26 mouse cellular contexts compared by ENCODE assay signal in the genomic region with DNA sequence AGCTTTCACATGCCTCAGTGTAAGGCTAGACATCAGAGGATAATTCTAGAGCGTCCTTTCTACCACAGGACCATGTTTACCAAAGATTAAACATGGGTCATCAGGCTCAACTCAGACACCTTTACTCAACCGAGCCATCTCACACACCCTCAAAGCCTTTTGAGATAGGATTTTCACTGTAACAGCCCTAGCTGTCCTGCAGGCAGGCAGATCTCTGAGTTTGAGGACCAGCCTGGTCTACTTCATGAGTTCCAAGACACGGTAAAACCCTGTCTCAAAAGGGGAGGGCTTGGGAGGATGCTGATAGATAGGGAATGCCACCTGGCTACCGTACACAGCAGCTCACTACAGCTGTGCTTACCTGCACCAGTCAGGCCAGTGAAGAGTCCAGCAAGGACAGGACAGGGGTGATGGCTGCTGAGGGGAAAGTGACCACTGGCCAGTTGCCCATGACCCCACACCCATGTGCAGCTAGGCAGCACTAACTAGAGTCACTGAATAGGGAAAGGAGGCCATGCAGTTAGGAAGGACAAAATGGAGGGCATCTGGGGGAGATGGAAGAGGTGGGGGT. TPM values are rescaled to one million over a fixed set of nuclear protein-coding genes. Genes with fewer than 3 reads are reported as not detected.
DNase-seq lines count a peak whose midpoint lies in the region; ATAC-seq and TF ChIP-seq lines count a peak whose summit lies in the region.
"Had no signal": no experiment of that assay in that cellular context is flagged by ENCODE, and none has a peak within 500 bp of the region (broad histone marks: within the 10 kb centered on the region; RNA-seq: fewer than 3 reads in every experiment).

No protein-coding gene starts in this region.

- H3K4me3 ChIP-seq in kidney, embryonic 15.5 days (replicated peaks): no peak overlapping the region
- no peak overlapping the region for H3K4me3 ChIP-seq in CH12.LX (replicated peaks in 1 of 3; ENCODE audit: low read depth in 2 of 3, low read length in 2 of 3, poor library complexity in 1 of 3)
- H3K4me3 ChIP-seq in embryonic facial prominence, embryonic 10.5 days: peak overlapping the region; percentile 14; the same call in 1 of the 2 replicates
- H3K4me3 ChIP-seq: heart, adult 2 months had no signal

- ATAC-seq in kidney, embryonic 15.5 days (replicated peaks; ENCODE audit: low FRiP score): no peak
- ATAC-seq: forebrain, postnatal 0 days; inflammation-experienced regulatory T-cells, adult 6 months had no signal

- H3K9me3 ChIP-seq in kidney, embryonic 15.5 days (replicated peaks): no peaks in the 10 kb centered on the region
- H3K9me3 ChIP-seq in CH12.LX (replicated peaks; ENCODE audit: low read length): no peaks in the 10 kb centered on the region
- H3K9me3 ChIP-seq in embryonic facial prominence, embryonic 10.5 days: no peaks in the 10 kb centered on the region
- H3K9me3 ChIP-seq: embryonic facial prominence, embryonic 12.5 days; limb, embryonic 10.5 days; midbrain, embryonic 10.5 days; neural tube, embryonic 13.5 days had no signal

- TF ChIP-seq POLR2A in CH12.LX (IDR thresholded peaks at IDR 0.05; ENCODE audit: low read depth, low read length): peak; percentile 19; the same call in 1 of the 2 replicates

- TF ChIP-seq CTCF in CH12.LX (conservative IDR thresholded peaks at IDR 0.05 in 1 of 2, IDR thresholded peaks at IDR 0.05 in 1 of 2; ENCODE audit: low read depth in 2 of 2, low read length in 2 of 2): no peak

- no peaks in the 10 kb centered on the region for H3K36me3 ChIP-seq in kidney, embryonic 15.5 days
- H3K36me3 ChIP-seq in CH12.LX (replicated peaks in 1 of 2; ENCODE audit: control insufficient read depth in 1 of 2, insufficient read depth in 1 of 2, low read length in 1 of 2): peaks cover 0 to 17% of the 10 kb centered on the region in 2 experiments
- H3K36me3 ChIP-seq in embryonic facial prominence, embryonic 10.5 days (replicated peaks): peaks cover 11% of the 10 kb centered on the region
- H3K36me3 ChIP-seq: embryonic facial prominence, embryonic 12.5 days; neural tube, embryonic 13.5 days had no signal

- H3K9ac ChIP-seq in kidney, embryonic 15.5 days: no peak overlapping the region
- no peak overlapping the region for H3K9ac ChIP-seq in CH12.LX (ENCODE audit: insufficient read depth, low read depth)
- H3K9ac ChIP-seq: forebrain, postnatal 0 days had no signal

- no peak for TF ChIP-seq EP300 in CH12.LX (IDR thresholded peaks at IDR 0.05; ENCODE audit: low read length)

- in situ Hi-C loops in CH12.LX (cut with MboI; ENCODE audit: low pct_ligation_motif_present, low pct_unique_long_range_greater_than_20kb, low sequenced_read_pairs): loop anchor here (5.0 kb wide), 2 partner anchors 38 to 62 kb away; a partner anchor contains a TSS

- TF ChIP-seq RAD21 in CH12.LX (IDR thresholded peaks at IDR 0.05; ENCODE audit: low read depth, low read length): no peak

- H3K4me1 ChIP-seq in kidney, embryonic 15.5 days: peaks cover 24% of the 10 kb centered on the region
- H3K4me1 ChIP-seq in CH12.LX (ENCODE audit: control insufficient read depth in 1 of 2, insufficient read depth in 2 of 2): peaks cover 0 to 26% of the 10 kb centered on the region in 2 experiments; a peak in 2 of 4 replicates
- peaks cover 28% of the 10 kb centered on the region for H3K4me1 ChIP-seq in embryonic facial prominence, embryonic 10.5 days

- no peak overlapping the region for H3K27ac ChIP-seq in kidney, embryonic 15.5 days
- H3K27ac ChIP-seq in CH12.LX (ENCODE audit: insufficient read depth, low read depth): no peak overlapping the region
- no peak overlapping the region for H3K27ac ChIP-seq in embryonic facial prominence, embryonic 10.5 days (replicated peaks)
- H3K27ac ChIP-seq: embryonic facial prominence, embryonic 12.5 days; heart, adult 2 months; neural tube, embryonic 13.5 days had no signal

- H3K27me3 ChIP-seq in kidney, embryonic 15.5 days: no peaks in the 10 kb centered on the region
- H3K27me3 ChIP-seq in CH12.LX (replicated peaks): peaks cover under 1% of the 10 kb centered on the region
- no peaks in the 10 kb centered on the region for H3K27me3 ChIP-seq in embryonic facial prominence, embryonic 10.5 days (replicated peaks; ENCODE audit: low read depth, poor library complexity, severe bottlenecking)
- H3K27me3 ChIP-seq: embryonic facial prominence, embryonic 12.5 days; neural tube, embryonic 13.5 days had no signal

- 84% methylated on average over 4 of the region's 4 CpGs for WGBS in kidney, embryonic 15.5 days
- WGBS in embryonic facial prominence, embryonic 10.5 days: 85% methylated on average over 4 of the region's 4 CpGs

- H3K4me2 ChIP-seq in kidney, embryonic 15.5 days: no peak overlapping the region
- H3K4me2 ChIP-seq in CH12.LX (ENCODE audit: insufficient read depth, low read depth, poor library complexity, severe bottlenecking): no peak overlapping the region

- DNase-seq in cerebellum, postnatal 10 days: peak; percentile 22 to 25
- DNase-seq in cerebellum, adult 9-10 months: no peak
- peak; percentile 40 for DNase-seq in kidney, adult 11 months
- DNase-seq in CH12.LX (ENCODE audit: extremely low read depth): no peak
- DNase-seq in embryonic facial prominence, embryonic 10.5 days (ENCODE audit: low spot score): no peak
- no peak for DNase-seq in adrenal gland, postnatal 4 days (ENCODE audit: low spot score in 2 of 2)
- DNase-seq: adrenal gland, adult 8-10 months; cerebellum, adult 18-20 months; forebrain, postnatal 0 days; heart, adult 2 months; kidney, postnatal 4 days; lung, embryonic 14.5 days; lung, postnatal 36 days; thymus, postnatal 25 days had no signal

- peaks cover 36% of the 10 kb centered on the region for H3K79me2 ChIP-seq in CH12.LX (replicated peaks; ENCODE audit: control insufficient read depth, extremely low read depth, insufficient read depth, poor library complexity, severe bottlenecking)

- dilution Hi-C loops in CH12.LX (cut with MboI; ENCODE audit: extremely low pct_ligation_motif_present, extremely low pct_unique_long_range_greater_than_20kb, low sequenced_read_pairs): no loop called here

TF ChIP-seq in CH12.LX, 34 proteins besides CTCF, POLR2A, EP300 and RAD21:
- TF ChIP-seq ETS1 (conservative IDR thresholded peaks at IDR 0.05; ENCODE audit: low read depth, low read length) (no peak), USF2 (conservative IDR thresholded peaks at IDR 0.05; ENCODE audit: low read depth, low read length) (no peak), POLR2AphosphoS2 (IDR thresholded peaks at IDR 0.05; ENCODE audit: low read depth, low read length) (0 out of 2 replicates have a peak, but pooled peaks have one; percentile 49), E2F4 (IDR thresholded peaks at IDR 0.05; ENCODE audit: insufficient replicate concordance, low read depth, low read length) (no peak)

RNA-seq across cellular contexts. Expression of a gene that starts 0.8 kb away (rescaled TPM):
- polyA plus RNA-seq in kidney, embryonic 15.5 days (2015; fragmentation: Nextera tagmentation; extraction: Ambion mirVana): 61.0 and 66.4 TPM in 2 replicates
- total RNA-seq in CH12.LX (2012; rRNA removed): 36.8 and 42.1 TPM in 2 replicates
- total RNA-seq in CH12.LX (2014; rRNA removed): 38.1 and 41.3 TPM in 2 replicates
- 62.1 and 73.3 TPM in 2 replicates for polyA plus RNA-seq in CH12.LX (2012; ENCODE audit: insufficient read length, low read depth)
- polyA plus RNA-seq in embryonic facial prominence, embryonic 10.5 days (2016; fragmentation: Nextera tagmentation; extraction: Ambion mirVana): 64.5 and 64.6 TPM in 2 replicates
- total RNA-seq in adrenal gland, postnatal 4 days (2021): 10 to 100 TPM; 52.8 to 65.1 TPM

RNA-seq across cellular contexts. Expression of a gene that starts 0.9 kb away (rescaled TPM):
- 0.76 TPM in 1 of 2 replicates, not detected in the other for polyA plus RNA-seq in kidney, embryonic 15.5 days (2015; fragmentation: Nextera tagmentation; extraction: Ambion mirVana)
- not detected in 2 replicates for total RNA-seq in CH12.LX (2012; rRNA removed)
- not detected in 2 replicates for total RNA-seq in CH12.LX (2014; rRNA removed)
- polyA plus RNA-seq in CH12.LX (2012; ENCODE audit: insufficient read length, low read depth): not detected in 2 replicates
- 0.39 TPM in 1 of 2 replicates, not detected in the other for polyA plus RNA-seq in embryonic facial prominence, embryonic 10.5 days (2016; fragmentation: Nextera tagmentation; extraction: Ambion mirVana)
- total RNA-seq in adrenal gland, postnatal 4 days (2021): under 1 TPM in 1 of 2 experiments, not detected in 1; 0.62 TPM
- total RNA-seq: adrenal gland, adult 8-10 months; forebrain, postnatal 0 days; layer of hippocampus, postnatal 10 days; left cerebral cortex, adult 8-10 months; liver, adult 2 months; monocyte, adult 5-6 weeks had no signal
- polyA plus RNA-seq: cortical plate, adult 2 months; embryonic facial prominence, embryonic 12.5 days; heart, adult 2 months; hindbrain, embryonic 11.5 days; inflammation-experienced regulatory T-cells, adult 6 months; liver, adult 2 months; lung, embryonic 14.5 days; midbrain, embryonic 10.5 days; neural tube, embryonic 13.5 days had no signal

RNA-seq across cellular contexts. Expression of a gene that starts 35.8 kb away (rescaled TPM):
- polyA plus RNA-seq in kidney, embryonic 15.5 days (2015; fragmentation: Nextera tagmentation; extraction: Ambion mirVana): 115 and 121 TPM in 2 replicates
- total RNA-seq in CH12.LX (2012; rRNA removed) (59.6 and 84.7 TPM in 2 replicates), CH12.LX (2014; rRNA removed) (101 and 103 TPM in 2 replicates)
- polyA plus RNA-seq in CH12.LX (2012; ENCODE audit: insufficient read length, low read depth): 111 and 125 TPM in 2 replicates
- 151 and 152 TPM in 2 replicates for polyA plus RNA-seq in embryonic facial prominence, embryonic 10.5 days (2016; fragmentation: Nextera tagmentation; extraction: Ambion mirVana)
- total RNA-seq in adrenal gland, postnatal 4 days (2021): 10 to 100 TPM; 85.3 to 94.8 TPM

RNA-seq across cellular contexts. Expression of a gene that starts 40.0 kb away (rescaled TPM):
- 23.6 and 25.4 TPM in 2 replicates for polyA plus RNA-seq in kidney, embryonic 15.5 days (2015; fragmentation: Nextera tagmentation; extraction: Ambion mirVana)
- total RNA-seq in CH12.LX (2012; rRNA removed): 1.5 and 2.6 TPM in 2 replicates
- total RNA-seq in CH12.LX (2014; rRNA removed): 0.05 TPM in 1 of 2 replicates, not detected in the other
- polyA plus RNA-seq in CH12.LX (2012; ENCODE audit: insufficient read length, low read depth): 0.06 and 0.11 TPM in 2 replicates
- polyA plus RNA-seq in embryonic facial prominence, embryonic 10.5 days (2016; fragmentation: Nextera tagmentation; extraction: Ambion mirVana): 11.6 and 14.0 TPM in 2 replicates
- 10 to 100 TPM; 78.0 to 83.3 TPM for total RNA-seq in adrenal gland, postnatal 4 days (2021)
- total RNA-seq: monocyte, adult 5-6 weeks had no signal

Comparison
In these comparisons a context has a peak if more than half of its experiments do, and no peak if none do; other contexts are left out.
1. DNase-seq: peak in cerebellum, postnatal 10 days (2 of 2) and kidney, adult 11 months (single experiment); none in cerebellum, adult 9-10 months (single experiment), CH12.LX (single experiment), embryonic facial prominence, embryonic 10.5 days (single experiment) and adrenal gland, postnatal 4 days (0 of 2).